Mouse (Mus musculus) neural tube, embryonic 15.5 days (tissue): ENCODE measurements around the gene Ubald1. TPM values are rescaled to one million over a fixed set of nuclear protein-coding genes. Genes with fewer than 3 reads are reported as not detected.

Experiments used
- ATAC-seq: fragments of 200-750 bp; cut with Nextera tagmentation; 2 replicates; pipeline ENCODE4 v1.8.0; 2017; ENCODE audit warnings: mild to moderate bottlenecking, moderate TSS enrichment, moderate library complexity; ENCODE audit not compliant: low FRiP score
- H3K27ac ChIP-seq: fragments of 300-500 bp; sonication (generic); replicated peaks from 2 replicates; pipeline ENCODE4 v1.5.1; 2015; ENCODE audit warnings: mild to moderate bottlenecking, inconsistent platforms
- H3K27me3 ChIP-seq: fragments of 300-500 bp; sonication (generic); replicated peaks from 2 replicates; pipeline ENCODE4 v1.6.1; 2015; ENCODE audit warnings: inconsistent platforms
- H3K36me3 ChIP-seq: fragments of 300-500 bp; sonication (generic); 2 replicates; pipeline ENCODE4 v1.6.1; 2015; ENCODE audit warnings: inconsistent platforms
- H3K4me1 ChIP-seq: fragments of 300-500 bp; sonication (generic); 2 replicates; pipeline ENCODE4 v1.6.1; 2015; ENCODE audit warnings: inconsistent platforms
- H3K4me2 ChIP-seq: fragments of 300-500 bp; sonication (generic); 2 replicates; pipeline ENCODE4 v1.6.1; 2015; ENCODE audit warnings: inconsistent platforms, mild to moderate bottlenecking, moderate library complexity
- H3K4me3 ChIP-seq: fragments of 300-500 bp; sonication (generic); replicated peaks from 2 replicates; pipeline ENCODE4 v1.5.1; 2015; ENCODE audit warnings: mild to moderate bottlenecking, inconsistent platforms
- H3K9ac ChIP-seq: fragments of 300-500 bp; sonication (generic); replicated peaks from 2 replicates; pipeline ENCODE4 v1.6.1; 2015; ENCODE audit warnings: mild to moderate bottlenecking, inconsistent platforms
- H3K9me3 ChIP-seq: fragments of 300-500 bp; sonication (generic); replicated peaks from 2 replicates; pipeline ENCODE4 v1.6.1; 2016; ENCODE audit warnings: inconsistent platforms
- WGBS: fragments of 180-500 bp; shearing (Covaris S2); methylation state at CpG from one replicate; pipeline ENCODE4 v1.1.7; 2015; ENCODE audit warnings: mixed read lengths; 5-methylcytosine and 5-hydroxymethylcytosine counted together
- polyA plus RNA-seq: library from polyadenylated mRNA; unstranded; fragments of >200 nt; fragmentation: Nextera tagmentation; extraction: Ambion mirVana; gene quantifications from 2 replicates; pipeline ENCODE4 v1.2.1, GENCODE M21; 2015

Ubald1 gene
- polyA plus RNA-seq, 1 experiment from 2014 or later = 66.0 TPM

DNA sequence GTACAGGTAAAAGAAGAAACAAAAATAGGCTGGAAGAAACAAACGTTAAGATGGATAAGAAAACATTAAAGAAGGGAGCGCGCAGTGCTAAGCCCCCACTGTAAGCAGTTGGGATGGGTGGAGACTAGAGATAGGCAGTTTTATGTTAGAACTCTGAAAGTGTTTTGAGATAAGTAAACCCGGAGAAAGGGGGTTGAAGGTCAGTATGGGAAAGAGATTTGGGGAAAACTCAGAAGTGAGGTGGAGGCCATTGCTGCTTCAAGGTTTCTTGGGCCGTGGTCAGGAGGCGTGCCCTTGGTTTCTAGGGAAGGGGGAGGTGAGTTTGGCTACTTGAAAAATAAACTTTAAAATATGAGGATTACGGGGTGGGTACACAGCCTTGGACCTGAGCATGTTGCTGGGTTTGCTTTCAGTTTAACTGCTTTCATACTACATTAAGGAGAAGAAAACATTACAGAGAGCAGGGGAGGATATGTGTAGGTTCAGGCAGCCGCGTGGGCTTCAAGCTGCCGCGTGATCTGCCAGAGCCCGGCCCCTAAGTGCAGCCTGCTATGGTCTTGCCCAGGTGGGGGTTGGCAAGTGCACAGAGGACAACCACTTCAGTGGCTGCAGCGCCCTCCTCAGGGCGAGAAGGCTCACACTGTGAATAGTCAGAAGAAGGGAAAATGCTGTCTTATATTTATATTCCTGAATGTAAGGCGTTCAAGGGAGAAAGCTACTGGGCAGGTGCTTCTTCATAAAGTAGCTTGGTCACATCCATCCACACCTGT lies 48.3 kb downstream of the Ubald1 start:
- no peak overlapping the region for H3K4me3 ChIP-seq
- no peak overlapping the region for H3K27ac ChIP-seq
- H3K36me3 ChIP-seq = no peaks in the 10 kb centered on the region
- ATAC-seq = no peak
- H3K4me1 ChIP-seq = no peaks in the 10 kb centered on the region
- H3K9ac ChIP-seq = no peak overlapping the region
- H3K27me3 ChIP-seq = no peaks in the 10 kb centered on the region
- WGBS = 76% methylated on average over 15 of the region's 15 CpGs
- no peaks in the 10 kb centered on the region for H3K9me3 ChIP-seq
- H3K4me2 ChIP-seq = no peak overlapping the region

DNA sequence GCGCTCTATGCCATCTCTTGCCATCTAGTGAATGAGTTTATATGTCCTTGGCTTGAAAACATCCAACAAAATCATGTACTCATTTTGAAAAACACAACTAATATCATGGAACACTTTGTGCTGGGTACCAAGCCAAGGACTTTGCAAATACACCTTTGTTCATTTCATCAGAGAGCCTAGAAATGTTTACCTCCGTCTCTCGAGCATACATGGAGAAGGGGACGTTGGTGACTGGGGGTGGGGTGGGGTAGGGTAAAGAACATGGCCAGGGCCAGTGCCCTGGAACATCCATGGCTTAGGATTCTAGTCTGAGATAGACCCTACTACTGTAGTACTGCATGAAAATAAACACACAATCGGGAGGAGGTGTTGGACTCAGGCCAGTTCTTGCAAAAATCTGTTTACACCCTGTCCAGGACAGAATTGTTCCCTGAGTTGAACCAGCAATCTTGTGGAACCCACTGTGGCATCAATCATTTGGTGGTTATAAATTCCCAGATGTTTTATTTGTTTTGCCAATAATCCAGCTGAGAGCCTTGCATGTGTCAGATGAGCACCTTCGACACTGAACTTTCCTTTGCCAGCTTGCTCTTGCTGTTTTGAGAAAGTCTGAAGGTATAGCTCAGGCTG lies 50.7 kb downstream of the Ubald1 start:
- WGBS = 84% methylated on average over 6 of the region's 6 CpGs

DNA sequence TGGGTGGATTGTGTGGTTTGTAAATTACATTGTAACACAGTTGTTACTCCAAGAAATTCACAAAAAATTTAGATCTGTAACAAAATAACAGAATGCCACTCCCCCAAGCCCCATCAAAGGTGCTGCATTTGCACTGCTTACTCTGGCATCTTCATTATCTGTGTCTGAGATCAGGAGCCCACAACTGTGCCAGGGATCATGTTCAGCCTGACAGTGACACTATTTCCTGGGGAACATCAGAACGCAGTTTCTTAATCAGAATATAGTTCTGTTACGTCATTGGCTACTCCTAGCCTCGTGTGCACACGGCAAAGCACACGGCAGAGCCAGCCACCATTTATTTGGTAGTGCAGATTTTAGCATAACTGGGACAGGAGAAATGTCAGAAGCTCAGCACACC lies 52.5 kb downstream of the Ubald1 start:
- H3K4me1 ChIP-seq = no peaks in the 10 kb centered on the region
- no peak overlapping the region for H3K9ac ChIP-seq
- no peaks in the 10 kb centered on the region for H3K27me3 ChIP-seq
- 95% methylated on average over 5 of the region's 5 CpGs for WGBS
- H3K27ac ChIP-seq = no peak overlapping the region
- no peaks in the 10 kb centered on the region for H3K36me3 ChIP-seq
- H3K4me2 ChIP-seq = no peak overlapping the region
- ATAC-seq = no peak
- H3K4me3 ChIP-seq = no peak overlapping the region
- no peaks in the 10 kb centered on the region for H3K9me3 ChIP-seq

More for the DNA sequence above, 50.7 kb downstream of the Ubald1 start:
- H3K4me3 ChIP-seq = no peak overlapping the region
- no peaks in the 10 kb centered on the region for H3K4me1 ChIP-seq
- H3K27me3 ChIP-seq = no peaks in the 10 kb centered on the region
- no peak for ATAC-seq
- H3K27ac ChIP-seq = no peak overlapping the region
- no peaks in the 10 kb centered on the region for H3K9me3 ChIP-seq
- H3K9ac ChIP-seq = no peak overlapping the region
- no peak overlapping the region for H3K4me2 ChIP-seq
- no peaks in the 10 kb centered on the region for H3K36me3 ChIP-seq

Other genes starting within 250 kb of the Ubald1 start
- gene Vasn, start 240.4 kb downstream of the Ubald1 start, polyA plus RNA-seq = 7.1 and 8.8 TPM in 2 replicates
- gene Dnaja3, start 240.3 kb downstream of the Ubald1 start, polyA plus RNA-seq = 68.6 and 71.0 TPM in 2 replicates
- gene Coro7, start 200.5 kb downstream of the Ubald1 start, polyA plus RNA-seq = 31.4 and 35.5 TPM in 2 replicates
- gene Nmral1, start 161.0 kb downstream of the Ubald1 start, polyA plus RNA-seq = 50.8 and 51.4 TPM in 2 replicates
- 119 and 120 TPM in 2 replicates for gene Hmox2, start 154.0 kb downstream of the Ubald1 start, polyA plus RNA-seq
- gene Cdip1, start 90.0 kb downstream of the Ubald1 start, polyA plus RNA-seq = 130 and 137 TPM in 2 replicates
- 0.54 and 0.60 TPM in 2 replicates for gene 4930562C15Rik, start 44.9 kb downstream of the Ubald1 start, polyA plus RNA-seq
- gene Mgrn1, start 5.9 kb upstream of the Ubald1 start, polyA plus RNA-seq = 122 and 125 TPM in 2 replicates
- 128 and 140 TPM in 2 replicates for gene Nudt16l1, start 58.4 kb upstream of the Ubald1 start, polyA plus RNA-seq
- gene Anks3, start 83.9 kb upstream of the Ubald1 start, polyA plus RNA-seq = 68.6 and 71.5 TPM in 2 replicates
- not detected in 2 replicates for gene Sept12, start 117.5 kb upstream of the Ubald1 start, polyA plus RNA-seq
- 0.47 and 10.6 TPM in 2 replicates for gene Smim22, start 127.0 kb upstream of the Ubald1 start, polyA plus RNA-seq
- gene Rogdi, start 133.2 kb upstream of the Ubald1 start, polyA plus RNA-seq = 158 and 170 TPM in 2 replicates
- gene Glyr1, start 169.5 kb upstream of the Ubald1 start, polyA plus RNA-seq = 170 and 172 TPM in 2 replicates
- gene Ubn1, start 169.7 kb upstream of the Ubald1 start, polyA plus RNA-seq = 11.1 and 14.6 TPM in 2 replicates